Mouse (Mus musculus) thymus, adult 2 months (tissue): ENCODE measurements around the gene Jpt1. TPM values are rescaled to one million over a fixed set of nuclear protein-coding genes. Genes with fewer than 3 reads are reported as not detected.
A peak's percentile ranks its signal among the peaks of the same experiment; 100 is the strongest.
"Not testable (repeated sequence)": the region's sequence is repeated elsewhere in the genome, so short reads cannot be mapped to it uniquely, and the experiment has no call there.

ENCODE experiments used
- DNase-seq: peaks from one replicate; pipeline ENCODE4 v3.0.0; 2021
- H3K27ac ChIP-seq: fragments of 200-500 bp; 2 replicates; pipeline ENCODE4 v1.5.1; 2012; ENCODE audit warnings: low read length, control low read depth; ENCODE audit not compliant: control insufficient read depth, insufficient read depth
- H3K27me3 ChIP-seq: fragments of 200-500 bp; 2 replicates; pipeline ENCODE4 v1.6.1; 2012; ENCODE audit warnings: mild to moderate bottlenecking, low read length, moderate library complexity, mixed read lengths; ENCODE audit not compliant: control insufficient read depth, insufficient read depth
- H3K36me3 ChIP-seq: fragments of 200-500 bp; 2 replicates; pipeline ENCODE4 v1.6.1; 2012; ENCODE audit warnings: mild to moderate bottlenecking, low read length, moderate library complexity; ENCODE audit not compliant: control insufficient read depth, insufficient read depth
- H3K4me1 ChIP-seq: fragments of 200-500 bp; replicated peaks from 2 replicates; pipeline ENCODE4 v1.6.1; 2012; ENCODE audit warnings: low read length; ENCODE audit not compliant: control insufficient read depth, insufficient read depth
- H3K4me3 ChIP-seq: fragments of 200-500 bp; 2 replicates; pipeline ENCODE4 v1.5.1; 2012; ENCODE audit warnings: mild to moderate bottlenecking, low read length, control low read depth, moderate library complexity; ENCODE audit not compliant: control insufficient read depth, insufficient read depth
- CTCF ChIP-seq: fragments of 200-500 bp; IDR thresholded peaks from 2 replicates; pipeline ENCODE4 v1.5.1; 2012; ENCODE audit warnings: mild to moderate bottlenecking, control low read depth, low read length, moderate library complexity, borderline replicate concordance; ENCODE audit not compliant: control insufficient read depth, poor library complexity, insufficient read depth; ENCODE audit errors: extremely low read depth
- POLR2A ChIP-seq: fragments of 200-500 bp; IDR thresholded peaks from 2 replicates; pipeline ENCODE4 v1.6.1; 2012; ENCODE audit warnings: mild to moderate bottlenecking, low read length, control low read depth, moderate library complexity; ENCODE audit not compliant: control insufficient read depth, poor library complexity, insufficient read depth; ENCODE audit errors: extremely low read depth
- WGBS: fragments of 180-500 bp; shearing (Covaris S2); methylation state at CpG from one replicate; pipeline ENCODE4 v1.1.7; 2018; 5-methylcytosine and 5-hydroxymethylcytosine counted together
- polyA plus RNA-seq: library from polyadenylated mRNA; depleted of rRNA; stranded (reverse); fragments of >200 nt; gene quantifications from 2 replicates; pipeline ENCODE4 v1.2.3, GENCODE M21; 2012

Gene Jpt1
- polyA plus RNA-seq, 1 experiment, result 686 TPM

DNA sequence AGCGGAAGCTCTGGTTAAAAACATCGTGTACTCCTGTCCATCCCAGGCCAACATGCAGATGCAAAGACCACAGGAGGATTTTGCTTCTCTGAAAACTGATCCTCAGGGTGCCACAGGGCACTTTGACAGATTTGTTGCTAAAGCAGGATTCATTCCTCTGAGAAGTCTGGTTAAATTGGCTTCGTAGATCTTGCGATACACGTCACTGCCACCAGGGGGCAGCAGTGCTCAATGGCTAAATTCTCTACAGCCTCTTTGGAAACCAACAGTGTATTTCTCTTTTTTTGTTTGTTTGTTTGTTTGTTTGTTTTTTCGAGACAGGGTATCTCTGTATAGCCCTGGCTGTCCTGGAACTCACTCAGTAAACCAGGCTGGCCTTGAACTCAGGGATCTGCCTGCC lies 30.5 kb downstream of the Jpt1 start:
- H3K4me1 ChIP-seq, result peaks cover 16% of the 10 kb centered on the region
- H3K27me3 ChIP-seq, result no peaks in the 10 kb centered on the region
- peaks cover 21% of the 10 kb centered on the region for H3K36me3 ChIP-seq
- no peak overlapping the region for H3K27ac ChIP-seq
- WGBS, result 24% methylated on average over 6 of the region's 6 CpGs
- TF ChIP-seq POLR2A (no peak), CTCF (no peak)
- no peak overlapping the region for H3K4me3 ChIP-seq
- peak; percentile 81 for DNase-seq

DNA sequence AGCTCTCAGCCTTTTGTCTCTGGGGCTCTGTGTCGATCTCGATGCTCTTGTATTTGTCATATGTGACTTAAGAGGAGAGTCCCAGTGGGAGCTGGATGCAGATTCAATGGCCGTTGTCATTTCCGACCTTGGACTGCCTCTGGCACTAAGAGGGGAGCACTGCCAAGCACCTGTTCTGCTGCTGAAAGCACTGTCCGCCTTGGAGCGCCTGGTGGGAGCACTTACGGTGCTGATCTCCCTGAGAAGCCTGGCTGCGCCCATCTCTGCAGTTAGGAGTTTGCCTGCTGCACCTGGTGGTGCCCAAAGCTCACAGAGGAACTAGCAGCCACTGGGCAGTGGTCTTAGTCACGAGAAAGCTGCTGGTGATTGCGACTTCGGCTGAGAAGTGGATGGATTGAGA lies 30.9 kb downstream of the Jpt1 start:
- TF ChIP-seq POLR2A (no peak), CTCF (no peak)
- Histone ChIP-seq H3K27ac (no peak overlapping the region), H3K4me1 (peaks cover 20% of the 10 kb centered on the region), H3K4me3 (no peak overlapping the region), H3K36me3 (peaks cover 19% of the 10 kb centered on the region), H3K27me3 (no peaks in the 10 kb centered on the region)
- WGBS, result 90% methylated on average over 11 of the region's 11 CpGs
- DNase-seq, result no peak

DNA sequence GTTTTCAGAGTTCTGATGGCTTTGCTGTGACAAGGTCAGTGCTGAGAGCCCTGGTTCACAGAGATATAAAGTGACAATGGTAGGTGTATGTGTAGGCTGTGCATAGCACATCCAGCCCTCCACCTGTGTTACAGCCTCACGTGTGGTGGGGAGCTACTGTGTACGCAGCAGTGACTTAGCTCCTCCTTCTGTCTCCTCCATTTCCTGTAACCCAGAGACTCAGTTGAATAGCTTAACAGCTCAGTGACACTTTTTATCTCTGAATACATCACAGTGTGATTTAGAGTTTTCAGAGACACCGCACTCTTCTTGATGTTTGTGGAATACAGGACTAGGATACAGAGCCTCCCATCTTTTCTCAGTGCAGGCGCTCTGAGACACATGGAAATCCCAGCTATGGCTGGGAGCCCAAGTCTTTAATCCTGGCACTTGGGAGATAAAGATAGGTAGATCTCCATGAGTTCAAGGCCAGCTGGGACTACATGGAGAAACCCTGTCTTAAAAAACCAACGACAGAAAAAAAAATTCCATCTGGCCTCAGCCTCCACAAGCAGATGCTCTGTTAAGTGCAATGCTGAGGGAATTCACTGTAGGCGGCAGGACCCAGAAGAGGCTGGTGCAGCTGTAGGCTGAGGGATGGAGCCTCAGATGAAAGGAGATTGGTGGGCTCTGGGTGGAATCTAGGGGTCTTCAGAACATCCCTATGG lies 32.5 kb downstream of the Jpt1 start:
- Histone ChIP-seq H3K27me3 (no peaks in the 10 kb centered on the region), H3K4me1 (peaks cover 27% of the 10 kb centered on the region), H3K4me3 (no peak overlapping the region), H3K27ac (peak overlapping the region; percentile 62), H3K36me3 (peaks cover 19% of the 10 kb centered on the region)
- 44% methylated on average over 6 of the region's 6 CpGs for WGBS
- TF ChIP-seq POLR2A (no peak), CTCF (no peak)
- peak; percentile 55 for DNase-seq

DNA sequence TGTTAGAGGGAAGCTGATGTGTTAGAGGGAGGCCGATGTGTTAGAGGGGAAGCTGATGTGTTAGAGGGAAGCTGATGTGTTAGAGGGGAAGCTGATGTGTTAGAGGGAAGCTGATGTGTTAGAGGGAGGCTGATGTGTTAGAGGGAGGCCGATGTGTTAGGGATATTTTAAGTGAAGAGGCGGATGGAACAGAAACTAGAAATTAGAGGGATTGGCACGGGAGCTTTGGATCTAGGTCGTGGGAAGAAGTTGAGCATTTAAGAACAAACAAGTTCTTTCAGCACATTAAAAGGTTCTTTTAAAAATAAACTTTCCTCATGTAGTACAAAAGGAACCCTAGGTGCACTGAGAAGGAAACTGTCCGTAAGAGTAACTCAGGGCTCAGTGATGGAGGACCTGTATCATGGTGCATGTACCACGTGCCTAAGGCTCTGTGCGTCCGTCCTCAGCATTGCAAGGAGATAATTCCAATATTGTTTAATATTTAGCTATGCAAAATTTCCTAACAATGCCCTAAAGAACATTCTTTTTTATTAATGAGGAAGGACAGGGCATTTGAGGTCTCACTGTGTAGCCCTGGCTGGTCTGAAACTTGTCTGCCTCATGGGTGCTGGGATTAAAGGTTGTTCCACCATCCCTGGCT lies 35.8 kb downstream of the Jpt1 start:
- peak overlapping the region; percentile 22; the same call in 1 of the 2 replicates for H3K27ac ChIP-seq
- TF ChIP-seq POLR2A, result no peak
- TF ChIP-seq CTCF, result no peak
- WGBS, result 69% methylated on average over 9 of the region's 9 CpGs
- peaks cover 45% of the 10 kb centered on the region for H3K4me1 ChIP-seq
- DNase-seq, result no peak
- H3K36me3 ChIP-seq, result peaks cover 6% of the 10 kb centered on the region; the same call in 1 of the 2 replicates
- no peaks in the 10 kb centered on the region for H3K27me3 ChIP-seq
- H3K4me3 ChIP-seq, result peak overlapping the region; percentile 37

DNA sequence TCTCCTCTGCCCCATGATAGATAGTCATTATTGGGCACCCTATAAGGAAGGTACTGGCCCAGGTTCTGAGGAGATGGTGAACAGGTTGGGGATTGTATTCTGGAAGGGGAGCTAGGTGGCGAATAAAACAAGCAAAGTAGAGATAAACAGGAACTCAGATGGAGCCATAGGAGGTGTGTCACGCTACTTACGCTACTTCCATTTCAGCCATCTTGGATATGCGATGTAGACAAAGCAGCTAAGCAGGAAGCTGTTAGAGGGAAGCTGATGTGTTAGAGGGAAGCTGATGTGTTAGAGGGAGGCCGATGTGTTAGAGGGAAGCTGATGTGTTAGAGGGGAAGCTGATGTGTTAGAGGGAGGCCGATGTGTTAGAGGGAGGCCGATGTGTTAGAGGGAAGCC lies 36.8 kb downstream of the Jpt1 start:
- Histone ChIP-seq H3K4me3 (peak overlapping the region; percentile 27; the same call in 1 of the 2 replicates), H3K27ac (peak overlapping the region; percentile 59), H3K36me3 (peaks cover 17% of the 10 kb centered on the region; the same call in 1 of the 2 replicates), H3K4me1 (peaks cover 53% of the 10 kb centered on the region)
- not testable (repeated sequence) for H3K27me3 ChIP-seq, DNase-seq
- WGBS, result 40% methylated on average over 7 of the region's 7 CpGs

DNA sequence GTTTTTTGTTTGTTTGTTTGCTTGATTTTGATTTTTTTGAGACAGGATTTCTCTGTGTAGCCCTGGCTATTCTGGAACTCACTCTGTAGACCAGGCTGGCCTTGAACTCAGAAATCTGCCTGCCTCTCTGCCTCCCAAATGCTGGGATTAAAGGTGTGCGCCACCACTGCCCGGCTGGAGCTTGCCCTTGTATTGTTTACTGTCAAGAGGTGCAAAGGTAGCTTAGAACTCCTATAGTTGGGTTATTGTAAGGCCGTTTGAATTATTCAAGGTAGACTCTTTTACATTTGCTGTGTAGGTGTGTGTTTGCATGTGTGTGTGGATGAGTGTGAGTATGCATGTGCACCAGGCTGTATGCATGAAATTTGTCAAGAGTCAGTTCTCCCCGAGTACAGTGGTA lies 37.6 kb downstream of the Jpt1 start:
- peaks cover 47% of the 10 kb centered on the region for H3K4me1 ChIP-seq
- H3K4me3 ChIP-seq, result peak overlapping the region; percentile 86
- DNase-seq, H3K27me3 ChIP-seq: not testable (repeated sequence)
- peaks cover 19% of the 10 kb centered on the region; the same call in 1 of the 2 replicates for H3K36me3 ChIP-seq
- WGBS, result 65% methylated on average over 4 of the region's 4 CpGs
- H3K27ac ChIP-seq, result peak overlapping the region; percentile 59

DNA sequence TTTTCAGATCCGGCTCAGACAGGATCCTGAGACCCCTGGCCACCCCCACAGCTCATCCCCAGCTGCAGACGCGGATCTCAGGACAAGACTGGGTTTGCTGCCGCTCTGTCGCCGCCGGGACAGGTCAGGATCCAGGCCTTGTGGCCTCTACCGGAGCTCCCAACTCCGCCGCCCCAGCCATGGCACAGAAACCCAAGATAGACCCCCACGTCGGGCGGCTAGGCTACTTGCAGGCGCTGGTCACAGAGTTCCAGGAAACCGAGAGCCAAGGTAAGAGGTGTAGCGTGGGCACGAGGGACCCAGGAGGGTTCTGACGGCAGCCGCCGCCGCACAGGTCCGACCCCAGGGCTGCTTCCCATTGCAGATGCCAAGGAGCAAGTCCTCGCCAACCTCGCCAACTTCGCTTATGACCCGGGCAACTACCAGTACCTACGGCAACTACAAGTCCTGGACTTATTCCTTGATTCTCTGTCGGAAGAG lies 38.4 kb downstream of the Jpt1 start:
- WGBS, result under 1% methylated on average over 28 of the region's 28 CpGs
- peak overlapping the region; percentile 84 for H3K27ac ChIP-seq
- peaks cover 19% of the 10 kb centered on the region; the same call in 1 of the 2 replicates for H3K36me3 ChIP-seq
- H3K27me3 ChIP-seq, result no peaks in the 10 kb centered on the region
- peak overlapping the region; percentile 86 for H3K4me3 ChIP-seq
- peak; percentile 35; the same call in 1 of the 2 replicates for TF ChIP-seq POLR2A
- TF ChIP-seq CTCF, result 0 out of 2 replicates have a peak, but pooled peaks have one; percentile 35
- DNase-seq, result no peak
- peaks cover 43% of the 10 kb centered on the region for H3K4me1 ChIP-seq
